Mouse (Mus musculus): ENCODE measurements around the gene Dyrk4.

DNA sequence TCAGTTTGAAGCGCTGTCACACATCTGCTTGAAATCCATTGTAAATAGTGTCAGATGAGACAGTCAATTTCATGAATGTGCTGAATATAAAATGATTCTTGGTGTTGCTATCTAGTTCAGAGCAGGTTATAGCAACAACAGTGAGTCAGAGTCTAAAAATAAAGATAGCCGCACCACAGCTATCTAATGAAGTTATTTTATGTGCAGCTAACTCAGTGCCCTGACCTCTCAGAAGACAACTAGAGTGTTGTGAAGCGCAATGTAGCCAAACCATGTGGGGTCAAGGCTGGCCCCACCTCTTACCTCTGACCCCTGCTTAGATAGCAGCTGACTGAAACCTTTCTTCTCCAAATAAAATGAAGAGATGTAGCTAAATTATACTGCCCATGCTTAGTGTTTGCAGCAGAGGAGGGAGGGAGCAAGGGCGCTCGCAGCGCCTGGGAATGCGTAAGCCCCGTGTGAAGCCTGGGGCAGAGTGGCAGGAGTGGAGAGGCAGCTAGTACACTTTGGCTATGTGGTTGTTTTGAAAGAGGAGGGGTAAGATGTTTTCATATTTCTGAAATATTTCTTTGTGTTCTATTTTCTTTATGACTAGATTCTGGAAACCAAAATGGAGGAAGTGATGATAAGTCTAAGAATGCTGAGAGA, 39.9 kb upstream of the Dyrk4 start:
- TF ChIP-seq CTCF (IDR thresholded peaks at IDR 0.05; ENCODE audit: low read depth) (no peak), EP300 (optimal IDR thresholded peaks at IDR 0.05) (no peak)
